Mouse (Mus musculus): ENCODE results near the gene 2610301B20Rik. TPM values are rescaled to one million over a fixed set of nuclear protein-coding genes. Genes with fewer than 3 reads are reported as not detected.
"Not testable (repeated sequence)": the region's sequence is repeated elsewhere in the genome, so short reads cannot be mapped to it uniquely, and the experiment has no call there.

The 2610301B20Rik gene
- polyA plus RNA-seq, 1 experiment = 7.0 TPM

DNA sequence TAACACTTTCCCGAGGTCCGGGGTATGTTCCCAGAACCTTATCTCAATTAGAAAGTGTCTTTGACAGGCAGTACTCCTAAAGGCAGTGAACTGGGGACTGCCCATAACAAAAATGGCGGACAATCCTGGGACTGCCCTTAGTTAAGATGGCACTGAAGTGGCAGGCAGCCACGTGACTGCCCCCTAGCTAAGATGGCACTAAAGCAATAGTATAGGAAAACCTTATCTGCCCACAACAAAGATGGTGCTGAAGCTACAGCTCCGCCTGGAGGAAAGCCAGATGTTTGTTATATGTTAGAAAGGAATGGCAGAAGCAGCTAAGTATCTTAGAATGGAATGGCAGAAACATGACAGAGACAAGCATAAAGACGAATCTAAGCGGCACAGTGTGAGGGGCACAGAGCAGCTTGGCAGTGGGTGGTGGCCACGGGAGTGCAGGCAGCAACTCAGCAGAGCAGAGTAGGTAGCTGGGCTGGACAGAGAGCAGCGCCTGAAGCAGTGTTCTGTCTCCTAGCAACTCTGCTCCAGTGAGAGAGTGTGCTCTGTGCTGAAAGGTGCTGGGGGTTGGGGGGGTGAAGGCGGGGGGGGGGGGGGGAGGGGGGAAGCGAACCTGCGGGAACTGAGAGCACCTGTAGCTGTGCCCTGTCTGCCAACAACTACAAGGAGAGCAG lies 14.3 kb upstream of the 2610301B20Rik start:
- no peak overlapping the region for H3K4me3 ChIP-seq (ENCODE audit: insufficient read depth, low read depth, low read length)
- H3K4me1 ChIP-seq (ENCODE audit: control insufficient read depth, insufficient read depth, low read length) = no peaks in the 10 kb centered on the region
- H3K27ac ChIP-seq (ENCODE audit: insufficient read depth, low read depth, low read length) = no peak overlapping the region
- 49% methylated on average over 10 of the region's 12 CpGs for WGBS
- DNase-seq = no peak
- TF ChIP-seq POLR2A (IDR thresholded peaks at IDR 0.05; ENCODE audit: low read depth, low read length) (no peak), CTCF (conservative IDR thresholded peaks at IDR 0.05; ENCODE audit: insufficient read depth, insufficient read length, low read depth, low read length) (no peak)
- no peaks in the 10 kb centered on the region for H3K27me3 ChIP-seq (replicated peaks; ENCODE audit: control insufficient read depth, insufficient read depth, low read length)
- H3K36me3 ChIP-seq (ENCODE audit: control insufficient read depth, insufficient read depth, low read length) = no peaks in the 10 kb centered on the region

DNA sequence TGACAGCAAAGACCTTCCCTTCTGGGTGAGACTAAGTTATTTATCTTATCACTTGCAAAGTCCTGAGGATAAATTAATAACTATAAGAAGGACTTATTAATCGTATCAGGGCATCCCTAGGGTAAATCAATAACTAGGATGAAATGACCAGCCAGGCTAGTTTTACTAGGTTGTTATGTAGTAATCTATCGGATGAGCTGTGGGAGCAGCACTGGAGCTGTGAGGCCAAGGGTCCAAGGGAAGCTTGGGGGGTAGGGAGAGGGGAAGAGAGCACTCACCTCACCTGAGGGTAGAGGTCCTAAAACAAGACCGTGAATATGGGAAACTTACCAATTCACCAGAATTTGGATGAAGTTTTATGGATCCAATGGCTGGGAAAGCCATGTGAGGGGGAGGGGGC lies 13.5 kb upstream of the 2610301B20Rik start:
- Histone ChIP-seq H3K4me3 (ENCODE audit: insufficient read depth, low read depth, low read length) (no peak overlapping the region), H3K27ac (ENCODE audit: insufficient read depth, low read depth, low read length) (no peak overlapping the region), H3K36me3 (ENCODE audit: control insufficient read depth, insufficient read depth, low read length) (no peaks in the 10 kb centered on the region), H3K4me1 (ENCODE audit: control insufficient read depth, insufficient read depth, low read length) (no peaks in the 10 kb centered on the region), H3K27me3 (replicated peaks; ENCODE audit: control insufficient read depth, insufficient read depth, low read length) (no peaks in the 10 kb centered on the region)
- TF ChIP-seq CTCF (conservative IDR thresholded peaks at IDR 0.05; ENCODE audit: insufficient read depth, insufficient read length, low read depth, low read length) = no peak
- TF ChIP-seq POLR2A (IDR thresholded peaks at IDR 0.05; ENCODE audit: low read depth, low read length) = no peak
- WGBS = 40% methylated on average over 3 of the region's 3 CpGs
- no peak for DNase-seq

DNA sequence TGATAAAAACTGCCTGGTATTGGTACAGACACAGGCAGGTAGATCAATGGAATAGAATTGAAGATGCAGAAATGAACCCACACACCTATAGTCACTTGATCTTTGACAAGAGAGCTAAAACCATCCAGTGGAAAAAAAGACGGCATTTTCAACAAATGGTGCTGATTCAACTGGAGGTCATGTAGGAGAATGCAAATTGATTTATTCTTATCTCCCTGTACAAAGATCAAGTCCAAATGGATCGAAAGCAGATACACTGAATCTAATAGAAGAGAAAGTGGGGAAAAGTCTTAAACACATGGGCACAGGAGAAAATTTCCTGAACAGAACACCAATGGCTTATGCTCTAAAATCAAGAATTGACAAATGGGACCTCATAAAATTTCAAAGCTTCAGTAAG lies 11.4 kb upstream of the 2610301B20Rik start:
- H3K27ac ChIP-seq (ENCODE audit: insufficient read depth, low read depth, low read length); H3K36me3 ChIP-seq (ENCODE audit: control insufficient read depth, insufficient read depth, low read length); DNase-seq; H3K4me1 ChIP-seq (ENCODE audit: control insufficient read depth, insufficient read depth, low read length); H3K4me3 ChIP-seq (ENCODE audit: insufficient read depth, low read depth, low read length); H3K27me3 ChIP-seq (replicated peaks; ENCODE audit: control insufficient read depth, insufficient read depth, low read length): not testable (repeated sequence)
- 76% methylated on average over 2 of the region's 2 CpGs for WGBS

DNA sequence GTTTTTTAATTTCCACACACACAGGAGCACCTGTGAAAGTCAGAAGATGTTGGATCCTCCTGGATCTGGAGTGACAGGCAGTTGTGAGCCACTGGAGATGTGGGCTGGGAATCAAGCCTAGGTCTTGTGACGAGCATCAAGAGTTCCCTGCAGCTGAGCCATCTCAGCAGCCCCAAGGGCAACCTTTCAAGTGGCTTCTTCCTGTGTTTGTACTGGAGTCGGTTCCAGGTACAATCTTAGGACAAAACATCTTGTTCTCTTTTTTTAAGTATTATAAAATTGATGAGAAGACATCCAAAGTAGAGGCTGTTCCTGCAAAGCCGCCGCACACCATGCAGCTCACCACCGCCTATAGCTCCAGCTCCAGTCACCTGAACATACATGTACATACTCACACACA lies 2.1 kb upstream of the 2610301B20Rik start:
- H3K27me3 ChIP-seq (replicated peaks; ENCODE audit: control insufficient read depth, insufficient read depth, low read length) = no peaks in the 10 kb centered on the region; the same call in 1 of the 2 replicates
- H3K36me3 ChIP-seq (ENCODE audit: control insufficient read depth, insufficient read depth, low read length) = no peaks in the 10 kb centered on the region
- H3K4me1 ChIP-seq (ENCODE audit: control insufficient read depth, insufficient read depth, low read length) = peaks cover 5% of the 10 kb centered on the region; the same call in 1 of the 2 replicates
- TF ChIP-seq POLR2A (IDR thresholded peaks at IDR 0.05; ENCODE audit: low read depth, low read length) = no peak
- no peak for TF ChIP-seq CTCF (conservative IDR thresholded peaks at IDR 0.05; ENCODE audit: insufficient read depth, insufficient read length, low read depth, low read length)
- H3K4me3 ChIP-seq (ENCODE audit: insufficient read depth, low read depth, low read length) = no peak overlapping the region
- WGBS = 87% methylated on average over 5 of the region's 5 CpGs
- no peak overlapping the region for H3K27ac ChIP-seq (ENCODE audit: insufficient read depth, low read depth, low read length)
- no peak for DNase-seq

DNA sequence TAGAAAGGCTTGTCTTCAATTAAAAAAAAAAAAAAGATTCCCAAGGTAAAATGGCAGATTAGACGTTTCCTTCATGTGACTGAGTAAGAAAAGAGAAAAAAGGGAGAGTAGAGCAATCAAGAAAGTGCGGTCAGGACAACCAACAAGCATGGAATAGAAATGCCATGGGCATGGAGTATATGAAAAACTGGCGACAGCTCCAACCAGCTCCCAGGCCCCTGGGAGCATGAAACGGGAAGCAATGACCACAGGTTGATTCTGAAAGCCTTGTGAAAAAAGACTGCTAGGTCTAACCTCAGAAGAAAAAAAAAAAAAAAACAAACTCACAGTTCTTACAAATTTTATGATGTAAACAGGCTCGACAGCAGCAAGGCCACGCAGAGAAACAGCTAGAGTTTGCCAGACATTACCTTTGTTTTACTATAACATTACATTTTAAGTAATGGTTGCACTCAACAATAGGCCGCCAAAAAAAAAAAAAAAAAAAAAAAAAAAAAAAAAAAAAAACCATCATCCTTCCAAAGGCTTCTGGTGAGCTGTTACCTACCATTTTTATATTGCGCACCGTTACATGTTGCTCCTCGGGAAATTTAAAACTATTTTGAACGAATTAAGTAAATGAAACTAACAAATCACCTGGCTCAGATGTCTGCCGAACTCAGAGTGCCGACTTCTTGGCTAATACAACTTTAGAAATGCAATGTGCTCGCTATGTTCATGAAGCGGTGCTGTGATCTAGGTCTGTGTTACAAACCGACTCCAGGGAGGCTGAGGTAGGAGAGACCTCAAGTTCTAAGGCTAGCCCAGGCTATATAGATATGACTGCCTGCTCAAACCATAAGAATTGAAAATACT lies 1.4 kb upstream of the 2610301B20Rik start:
- no peak overlapping the region for H3K27ac ChIP-seq (ENCODE audit: insufficient read depth, low read depth, low read length)

DNA sequence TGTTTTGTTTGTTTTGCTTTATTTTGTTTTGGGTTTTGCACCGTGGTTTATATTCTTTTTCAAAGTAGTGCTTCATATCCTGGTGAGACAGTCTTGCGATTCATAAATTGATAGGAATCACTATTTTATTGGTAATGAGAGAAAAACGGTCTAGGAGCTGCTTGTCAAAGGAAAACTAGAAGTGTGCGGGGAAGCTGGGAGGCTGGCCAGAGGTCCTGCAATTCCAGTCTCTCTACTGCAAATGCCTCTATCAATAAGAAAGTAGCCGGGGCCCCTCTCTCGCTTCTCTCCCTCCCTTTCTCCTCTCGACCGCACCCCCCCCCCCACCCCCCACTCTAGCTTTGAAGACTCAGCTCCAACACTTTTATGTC lies 764 bp upstream of the 2610301B20Rik start:
- Histone ChIP-seq H3K27me3 (replicated peaks; ENCODE audit: control insufficient read depth, insufficient read depth, low read length) (no peaks in the 10 kb centered on the region; the same call in 1 of the 2 replicates), H3K4me3 (ENCODE audit: insufficient read depth, low read depth, low read length) (peak overlapping the region; percentile 83), H3K4me1 (ENCODE audit: control insufficient read depth, insufficient read depth, low read length) (peaks cover 5% of the 10 kb centered on the region; the same call in 1 of the 2 replicates), H3K27ac (ENCODE audit: insufficient read depth, low read depth, low read length) (no peak overlapping the region), H3K36me3 (ENCODE audit: control insufficient read depth, insufficient read depth, low read length) (no peaks in the 10 kb centered on the region)
- DNase-seq = no peak
- WGBS = 3% methylated on average over 5 of the region's 8 CpGs
- TF ChIP-seq CTCF (conservative IDR thresholded peaks at IDR 0.05; ENCODE audit: insufficient read depth, insufficient read length, low read depth, low read length) = no peak
- no peak for TF ChIP-seq POLR2A (IDR thresholded peaks at IDR 0.05; ENCODE audit: low read depth, low read length)

More for the DNA sequence above, 1.4 kb upstream of the 2610301B20Rik start:
- 31% methylated on average over 16 of the region's 16 CpGs for WGBS
- no peaks in the 10 kb centered on the region; the same call in 1 of the 2 replicates for H3K27me3 ChIP-seq (replicated peaks; ENCODE audit: control insufficient read depth, insufficient read depth, low read length)
- TF ChIP-seq CTCF (conservative IDR thresholded peaks at IDR 0.05; ENCODE audit: insufficient read depth, insufficient read length, low read depth, low read length) = no peak
- no peak for TF ChIP-seq POLR2A (IDR thresholded peaks at IDR 0.05; ENCODE audit: low read depth, low read length)
- H3K36me3 ChIP-seq (ENCODE audit: control insufficient read depth, insufficient read depth, low read length) = no peaks in the 10 kb centered on the region
- DNase-seq = peak; percentile 3
- H3K4me3 ChIP-seq (ENCODE audit: insufficient read depth, low read depth, low read length) = peak overlapping the region; percentile 83
- peaks cover 5% of the 10 kb centered on the region; the same call in 1 of the 2 replicates for H3K4me1 ChIP-seq (ENCODE audit: control insufficient read depth, insufficient read depth, low read length)

DNA sequence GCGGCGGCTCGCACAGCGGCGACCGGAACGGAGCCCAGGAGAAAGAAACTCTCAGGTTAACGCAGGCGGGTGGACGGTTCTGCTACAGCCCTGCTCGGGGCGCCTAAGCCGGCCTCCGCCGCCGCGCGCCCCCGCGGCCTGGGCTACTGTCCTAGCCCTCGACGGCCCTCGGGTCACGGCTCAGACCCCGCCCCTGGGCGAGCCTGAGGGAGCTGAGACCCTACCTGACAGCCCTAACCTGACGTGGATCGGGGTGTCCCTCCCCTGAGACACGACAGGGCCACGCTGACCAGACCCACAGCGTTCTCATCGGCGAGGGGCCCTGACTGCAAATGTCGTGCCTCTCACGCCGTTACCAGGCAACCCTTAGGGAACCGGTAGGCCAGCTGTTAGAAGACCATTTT lies 422 bp downstream of the 2610301B20Rik start:
- peak; percentile 54 for DNase-seq
- WGBS = under 1% methylated on average over 37 of the region's 37 CpGs
- H3K4me3 ChIP-seq (ENCODE audit: insufficient read depth, low read depth, low read length) = peak overlapping the region; percentile 83

More for the DNA sequence above, 422 bp downstream of the 2610301B20Rik start:
- peaks cover 5% of the 10 kb centered on the region; the same call in 1 of the 2 replicates for H3K4me1 ChIP-seq (ENCODE audit: control insufficient read depth, insufficient read depth, low read length)
- no peaks in the 10 kb centered on the region; the same call in 1 of the 2 replicates for H3K27me3 ChIP-seq (replicated peaks; ENCODE audit: control insufficient read depth, insufficient read depth, low read length)
- TF ChIP-seq POLR2A (IDR thresholded peaks at IDR 0.05; ENCODE audit: low read depth, low read length) = no peak
- TF ChIP-seq CTCF (conservative IDR thresholded peaks at IDR 0.05; ENCODE audit: insufficient read depth, insufficient read length, low read depth, low read length) = no peak
- peak overlapping the region; percentile 89 for H3K27ac ChIP-seq (ENCODE audit: insufficient read depth, low read depth, low read length)
- no peaks in the 10 kb centered on the region for H3K36me3 ChIP-seq (ENCODE audit: control insufficient read depth, insufficient read depth, low read length)
